Mouse (Mus musculus) layer of hippocampus, postnatal 25 days (tissue): Measurements from ENCODE around the gene Rps26. TPM values are rescaled to one million over a fixed set of nuclear protein-coding genes. Genes with fewer than 3 reads are reported as not detected.
A peak's percentile ranks its signal among the peaks of the same experiment; 100 is the strongest.

Experiments used
- DNase-seq, 2 experiments: peaks; one replicate each; pipeline ENCODE4 v3.0.0; 2022; ENCODE audit warnings: mixed read lengths in 2 of 2, low spot score in 1 of 2; ENCODE audit errors: extremely low spot score in 1 of 2
- total RNA-seq, 2 experiments: library from RNA; stranded (reverse); gene quantifications; 2 replicates each; pipeline ENCODE4 v1.2.3; 2021

Rps26 gene
- 100 to 1,000 TPM; 321 to 324 TPM for total RNA-seq

DNA sequence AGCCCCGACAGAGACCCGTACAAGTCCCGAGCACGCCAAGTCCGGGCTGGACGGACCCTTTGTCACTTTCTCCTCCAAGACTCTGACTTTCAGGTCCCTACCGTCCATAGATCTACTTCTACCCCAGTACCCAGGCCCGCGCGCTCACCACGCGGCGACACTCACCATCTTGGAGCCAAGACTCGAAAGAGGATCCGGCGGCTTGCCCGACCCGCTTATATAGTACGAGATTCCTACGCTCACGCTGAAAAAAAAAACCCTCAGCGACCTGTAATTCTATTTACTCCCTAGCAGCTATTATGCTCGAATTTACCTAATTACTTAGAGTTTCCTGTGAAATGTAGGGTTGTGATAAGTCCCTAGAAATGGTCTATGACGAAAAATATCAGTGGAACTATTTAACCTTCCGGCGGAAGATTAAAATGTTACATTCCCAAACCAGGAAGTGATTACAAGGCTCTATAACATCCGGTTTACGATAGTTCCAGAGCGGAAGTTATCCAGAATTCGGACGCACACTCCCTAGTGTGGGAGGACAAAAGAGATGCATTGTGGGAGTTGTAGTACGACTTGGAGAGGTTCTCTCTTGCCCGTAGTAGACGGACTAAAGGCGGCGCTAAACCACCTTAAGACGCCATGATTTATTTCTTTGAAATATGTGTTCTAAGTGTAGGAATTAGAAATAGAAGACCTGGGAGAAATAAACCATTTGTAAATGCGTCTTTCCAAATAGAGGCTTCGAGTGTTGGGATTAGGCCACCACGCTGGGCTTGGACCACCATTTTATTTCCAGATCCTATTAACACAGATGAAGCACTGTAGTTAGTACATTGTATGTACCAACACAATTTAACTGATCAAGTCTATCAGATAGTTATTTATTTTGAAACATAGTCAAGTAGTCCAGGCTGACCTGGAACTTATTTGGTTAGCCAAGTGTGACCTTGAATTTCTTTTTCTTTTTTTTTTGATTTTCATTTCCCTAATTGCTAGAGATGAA, at the start of gene Rps26:
Rps26 (minus strand) TSS at position 437 of the 1,000 bp plus-strand sequence.
- DNase-seq: peak; percentile 78 to 79

DNA sequence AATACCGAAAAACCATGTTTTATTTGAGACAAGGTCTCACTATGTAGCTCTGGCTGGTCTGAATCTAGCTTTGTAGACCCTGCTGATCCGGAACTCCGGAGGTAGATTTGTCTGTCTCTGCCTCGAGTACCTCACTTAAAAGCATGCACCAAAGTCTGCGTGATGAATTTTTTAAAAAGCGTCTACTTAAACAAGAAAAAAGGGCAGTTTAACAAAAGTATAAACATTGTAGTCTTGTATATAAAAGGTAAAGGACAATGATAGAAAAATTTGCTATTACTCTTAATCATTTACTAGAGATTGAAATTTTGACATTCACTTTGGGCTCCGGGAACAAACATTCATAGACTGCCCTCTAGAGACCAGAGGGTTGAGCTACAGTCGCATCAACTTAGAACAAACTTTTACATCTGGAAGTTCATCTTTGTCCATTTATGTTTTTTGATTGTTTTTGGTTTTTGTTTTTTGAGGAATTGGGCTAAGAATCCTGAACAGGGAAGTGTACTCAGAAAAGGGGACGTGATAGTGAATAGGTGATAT, 48.0 kb upstream of the Rps26 start:
- DNase-seq: no peak

DNA sequence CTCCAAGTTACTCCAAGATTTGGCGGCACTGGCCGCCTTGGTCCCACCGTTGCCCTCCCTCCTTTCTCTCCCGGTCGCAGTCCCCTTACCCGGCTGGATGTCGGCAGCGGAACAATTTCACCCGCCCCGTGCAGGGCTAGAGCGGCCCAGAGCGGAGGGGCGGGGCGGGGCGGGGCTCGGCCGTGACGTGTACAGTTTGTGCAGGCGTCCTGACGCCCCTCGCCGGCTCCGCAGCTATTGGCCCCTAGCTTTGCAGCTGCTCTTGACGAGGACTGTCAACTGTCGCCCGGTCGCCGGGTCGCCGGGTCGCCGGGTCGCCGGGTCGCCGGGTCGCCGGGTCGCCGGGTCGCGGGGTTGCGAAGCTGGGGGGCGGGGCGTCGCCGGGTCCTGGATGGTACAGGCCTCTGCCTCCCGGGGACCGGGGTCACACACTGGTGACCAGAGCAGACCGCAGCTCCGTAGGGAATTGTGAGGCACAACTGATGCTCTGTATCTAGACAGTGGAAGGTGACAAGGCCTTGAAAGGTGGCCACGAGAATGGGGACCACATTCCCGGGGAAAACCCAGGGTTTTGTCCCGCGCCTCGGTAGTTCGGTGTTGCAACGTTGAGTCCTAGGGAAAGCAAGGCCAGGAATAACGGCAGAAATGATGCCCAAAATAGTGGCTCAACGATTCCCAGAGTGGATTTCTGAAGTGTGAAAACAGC, 47.4 kb upstream of the Rps26 start, which contains the start of gene Suox:
Suox (minus strand) TSS at position 311 of the 706 bp plus-strand sequence.
- DNase-seq: peak; percentile 68 to 76

DNA sequence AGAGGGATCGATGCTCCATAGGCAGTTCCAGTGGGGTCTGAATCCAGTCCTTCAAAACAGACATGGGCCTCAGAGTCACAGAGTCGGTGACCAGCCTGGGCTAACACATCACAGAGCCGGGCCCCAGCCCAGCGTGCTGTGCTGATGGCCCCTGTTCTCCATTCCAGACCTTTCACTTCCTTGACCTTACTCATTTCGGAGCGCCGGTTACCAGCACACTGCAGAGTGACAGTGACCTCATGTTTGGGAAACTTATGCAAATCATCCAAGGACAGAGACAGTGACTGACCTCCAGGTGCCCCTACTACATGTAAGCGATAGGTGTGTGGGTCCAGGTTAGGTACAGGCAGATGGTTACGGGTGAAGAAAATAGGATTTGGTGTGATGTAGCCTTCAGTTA, 44.6 kb upstream of the Rps26 start:
- DNase-seq: no peak

DNA sequence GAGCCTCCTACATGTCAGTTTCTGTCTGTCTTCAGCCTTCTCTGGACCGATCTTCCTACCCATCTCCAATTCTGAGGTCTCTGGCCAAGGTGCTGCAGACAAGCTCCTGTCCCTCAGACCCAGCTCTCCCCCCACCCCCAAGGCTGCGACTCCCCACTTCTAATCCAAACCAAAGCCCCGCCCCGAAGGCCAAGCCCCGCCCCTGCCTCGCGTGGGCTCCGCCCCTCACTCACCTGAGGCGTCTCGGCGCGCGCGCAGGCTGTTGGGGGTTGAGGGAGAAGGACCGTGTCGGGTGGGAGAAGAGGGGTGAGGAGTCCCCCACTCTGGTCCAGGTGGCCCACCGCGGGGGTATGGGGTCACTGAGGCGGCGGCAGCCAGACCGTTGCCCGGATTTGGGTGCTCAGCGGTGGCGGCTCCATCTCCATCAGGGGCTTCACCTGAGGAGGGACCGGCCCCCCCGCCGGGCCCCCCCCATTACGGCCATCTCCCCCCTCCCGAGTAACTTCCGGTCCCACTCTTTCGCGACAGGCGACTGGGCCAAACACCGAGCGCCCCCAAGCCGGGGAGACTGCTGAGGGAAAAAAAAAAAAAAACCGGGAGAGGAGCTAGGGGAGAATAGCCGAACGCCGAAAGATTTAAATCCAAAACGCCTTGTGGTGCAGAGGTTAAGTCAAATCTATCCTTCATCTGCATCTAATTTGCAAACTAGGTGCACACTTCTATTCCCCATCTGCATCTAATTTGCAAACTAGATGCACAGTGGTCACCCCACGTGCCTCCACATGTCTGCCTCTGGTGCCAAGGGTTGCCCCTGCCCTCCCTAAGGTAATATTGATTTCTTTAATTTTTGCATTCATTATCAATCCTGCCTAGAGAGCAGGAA, 42.5 kb upstream of the Rps26 start:
- peak; percentile 54 to 61 for DNase-seq

DNA sequence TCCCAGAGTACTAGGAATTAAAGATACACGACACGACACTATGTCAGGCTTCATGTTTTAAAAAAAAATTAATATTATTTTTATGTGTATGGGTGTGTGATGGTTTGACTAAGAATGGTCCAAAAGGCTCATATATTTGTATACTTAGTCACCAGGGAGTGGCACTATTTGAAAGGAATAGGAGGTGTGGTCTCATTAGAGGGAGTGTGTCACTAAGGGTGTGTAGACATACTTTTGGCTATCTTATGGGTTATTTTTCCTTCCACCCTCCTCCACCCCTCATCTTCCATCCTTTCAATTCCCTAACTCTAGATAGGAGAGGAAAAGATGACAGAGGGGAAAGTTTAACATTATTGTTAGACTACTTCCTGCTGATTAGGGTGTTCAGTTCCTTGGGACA, 39.3 kb upstream of the Rps26 start:
- no peak for DNase-seq

DNA sequence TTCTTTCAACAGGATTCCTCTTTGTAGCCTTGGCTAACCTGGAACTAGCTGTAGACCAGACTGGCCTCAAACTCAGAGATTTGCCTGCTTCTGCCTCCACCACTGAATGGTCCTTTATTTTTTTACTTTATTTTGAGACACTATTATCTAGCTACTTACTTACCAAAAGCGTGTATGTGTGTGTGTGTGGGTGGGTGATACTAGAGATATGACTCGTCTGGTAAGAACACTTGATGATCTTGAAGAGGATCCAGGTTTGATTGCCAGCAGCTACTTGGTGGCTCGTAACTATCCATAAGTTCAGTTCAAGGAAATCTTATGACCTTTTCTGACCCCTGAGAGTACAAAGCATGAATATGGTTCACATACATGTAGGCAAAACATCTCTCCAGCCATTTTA, 38.8 kb upstream of the Rps26 start:
- no peak for DNase-seq

DNA sequence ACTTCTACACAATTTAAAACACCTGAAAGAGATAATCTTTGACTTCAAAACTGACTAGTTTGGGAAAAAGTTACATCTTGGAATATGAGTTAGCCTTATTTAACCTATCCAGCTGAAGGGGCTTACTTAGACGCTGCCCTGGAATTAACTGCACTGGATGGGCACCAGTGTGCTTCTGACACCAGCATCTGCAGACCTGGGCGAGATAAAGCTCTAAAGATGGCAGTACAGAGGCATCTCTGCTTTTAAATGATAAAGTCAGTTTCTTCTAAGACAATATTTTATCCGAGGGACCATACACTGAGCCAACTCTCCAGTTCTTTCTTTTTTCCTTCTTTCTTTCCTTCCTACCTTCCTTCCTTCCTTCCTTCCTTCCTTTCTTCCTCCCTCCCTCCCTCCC, 38.3 kb upstream of the Rps26 start:
- no peak for DNase-seq

DNA sequence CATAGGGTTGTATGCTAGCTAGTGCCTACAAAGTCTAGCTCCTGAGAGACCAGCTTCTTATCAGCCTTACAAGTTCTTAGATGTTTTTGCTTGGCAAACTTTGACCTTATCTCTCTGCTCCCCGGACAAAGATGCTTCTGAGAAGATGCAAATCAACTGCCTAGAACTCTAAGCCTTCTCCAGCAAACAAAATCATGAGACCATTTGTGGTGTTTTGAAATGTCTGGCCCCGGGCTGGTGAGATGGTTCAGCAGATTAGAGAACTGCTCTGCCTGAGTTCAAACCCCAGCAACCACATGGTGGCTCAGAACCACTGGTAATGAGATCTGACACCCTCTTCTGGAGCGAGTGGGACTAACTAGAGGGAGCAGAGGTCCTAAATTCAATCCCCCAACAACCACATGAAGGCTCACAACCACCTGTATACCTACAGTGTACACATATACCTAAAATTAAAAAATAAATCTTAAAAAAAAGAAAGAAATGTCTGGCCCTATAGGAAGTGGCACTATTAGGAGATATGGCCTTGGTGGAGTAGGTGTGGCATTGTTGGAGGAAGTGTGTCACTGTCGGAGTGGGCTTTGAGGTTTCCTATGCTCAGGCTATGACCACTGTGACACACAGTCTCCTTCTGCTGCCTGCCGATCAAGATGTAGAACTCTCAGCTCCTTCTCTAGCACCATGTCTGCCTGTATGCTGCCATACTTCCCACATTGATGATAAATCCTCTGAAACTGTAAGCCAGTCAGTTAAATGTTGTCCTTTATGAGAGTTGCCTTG, 37.1 kb upstream of the Rps26 start:
- DNase-seq: no peak

DNA sequence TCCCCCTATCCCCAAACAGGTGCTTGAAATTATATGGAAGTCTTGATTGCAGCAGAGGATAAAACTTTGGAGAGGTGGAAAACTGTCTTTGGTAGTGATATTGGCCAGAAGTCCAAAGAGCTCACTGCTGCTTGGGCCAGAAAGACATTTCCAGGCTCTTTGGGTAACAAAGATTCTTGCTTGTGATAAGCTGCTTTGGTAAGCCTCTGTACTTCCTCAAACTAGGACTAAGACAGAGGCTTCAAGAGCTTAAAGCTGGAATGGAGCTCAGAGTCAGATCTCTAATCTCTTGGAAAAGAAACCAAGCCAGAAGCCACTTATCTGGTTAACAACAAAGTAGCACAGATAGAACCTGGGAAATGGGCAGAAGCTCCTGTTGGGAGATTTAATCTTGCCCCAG, 35.9 kb upstream of the Rps26 start:
- DNase-seq: no peak

DNA sequence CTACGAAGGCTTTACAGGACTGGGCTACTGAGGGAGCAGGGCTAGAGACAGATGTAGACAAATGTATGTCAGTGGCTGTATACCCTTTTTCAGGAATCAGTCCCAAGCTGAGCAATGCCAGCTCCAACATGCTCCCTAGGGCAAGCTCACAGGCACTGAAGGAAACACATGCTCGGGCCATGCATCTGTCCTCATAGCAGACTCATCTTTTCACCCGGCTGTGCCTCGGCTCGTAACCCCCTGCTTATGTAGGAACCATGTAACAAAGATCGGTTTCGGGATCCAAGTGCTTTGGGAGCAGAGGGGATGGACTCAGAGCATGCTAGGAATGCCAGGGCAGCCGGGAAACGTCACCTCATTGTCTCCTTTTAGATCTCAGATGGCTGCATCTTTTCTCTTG, 32.9 kb upstream of the Rps26 start:
- DNase-seq: no peak

DNA sequence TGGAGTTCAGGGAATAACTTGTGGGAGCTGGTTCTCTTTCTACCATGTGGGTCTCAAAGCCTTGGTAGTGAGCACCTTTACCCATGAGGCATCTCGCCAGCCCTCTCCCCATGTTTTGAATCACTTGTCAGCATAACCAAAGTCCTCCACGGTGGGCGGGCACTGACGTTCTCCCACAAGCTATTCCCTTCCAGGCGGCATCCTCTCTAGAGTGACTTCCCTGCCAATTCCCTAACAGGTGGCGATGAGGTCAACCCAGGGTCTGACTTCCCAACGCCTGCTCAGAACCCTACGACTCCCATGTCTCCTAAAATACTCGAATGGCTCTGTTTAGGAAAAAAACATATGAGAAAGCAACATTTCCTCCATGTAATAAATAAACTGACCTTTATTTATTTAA, 31.3 kb upstream of the Rps26 start:
- no peak for DNase-seq

DNA sequence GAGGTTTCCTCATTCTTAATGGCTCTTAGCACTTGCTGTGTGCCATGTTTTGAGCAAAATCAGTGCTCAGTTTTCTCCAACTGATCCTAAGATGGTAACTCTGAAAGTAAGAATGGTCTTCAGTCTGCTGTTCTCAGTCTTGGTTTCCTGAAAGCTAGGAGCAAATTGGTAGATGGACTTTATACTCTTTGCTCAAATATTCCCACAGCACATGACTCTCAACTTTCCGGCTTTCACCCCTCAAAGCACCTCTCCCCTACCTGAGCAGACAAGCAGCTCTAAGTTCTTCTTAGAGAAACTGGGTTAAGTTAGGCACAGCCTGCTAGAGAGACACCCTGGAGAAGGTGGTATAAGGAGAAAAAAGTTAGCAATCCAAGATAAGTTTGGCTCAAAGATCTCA, 30.2 kb upstream of the Rps26 start:
- no peak for DNase-seq

DNA sequence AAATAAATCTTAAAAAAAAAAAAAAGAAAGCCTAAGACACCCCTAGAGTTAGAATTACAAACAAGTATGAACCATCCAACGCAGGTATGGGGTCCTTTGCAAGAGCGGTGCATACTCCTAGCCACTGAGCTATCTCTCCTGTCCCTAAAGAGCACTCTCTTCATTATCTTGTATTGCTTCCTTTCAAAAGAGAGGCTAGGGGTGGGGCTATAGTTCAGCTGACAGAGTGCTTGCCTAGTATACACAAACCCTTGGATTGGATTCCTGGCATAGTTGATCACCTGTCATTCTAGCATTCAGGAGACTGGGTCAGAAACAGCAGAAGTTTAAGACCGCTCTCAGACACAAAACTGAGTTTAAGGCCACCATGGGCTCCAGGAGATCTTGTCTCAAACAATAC, 28.7 kb upstream of the Rps26 start:
- no peak for DNase-seq

DNA sequence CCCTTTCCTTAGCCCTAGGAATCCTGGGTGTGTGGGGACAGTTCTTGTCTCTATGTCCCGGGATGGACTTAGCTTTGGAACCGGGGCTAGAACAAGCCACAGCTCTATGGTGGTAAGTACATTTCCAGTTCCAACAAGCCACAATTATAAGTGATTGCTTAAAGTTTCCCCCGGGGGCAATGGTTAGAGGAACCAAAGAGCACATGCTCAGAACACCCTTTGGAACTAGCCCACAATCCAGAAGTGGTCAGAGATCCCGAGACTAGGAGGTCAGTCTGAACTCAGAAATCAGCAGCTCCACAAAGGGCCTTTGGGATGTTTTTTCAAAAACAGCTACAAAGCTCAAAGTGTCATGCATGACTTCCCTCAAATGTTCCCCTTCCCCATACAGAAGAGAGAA, 27.3 kb upstream of the Rps26 start:
- no peak for DNase-seq

DNA sequence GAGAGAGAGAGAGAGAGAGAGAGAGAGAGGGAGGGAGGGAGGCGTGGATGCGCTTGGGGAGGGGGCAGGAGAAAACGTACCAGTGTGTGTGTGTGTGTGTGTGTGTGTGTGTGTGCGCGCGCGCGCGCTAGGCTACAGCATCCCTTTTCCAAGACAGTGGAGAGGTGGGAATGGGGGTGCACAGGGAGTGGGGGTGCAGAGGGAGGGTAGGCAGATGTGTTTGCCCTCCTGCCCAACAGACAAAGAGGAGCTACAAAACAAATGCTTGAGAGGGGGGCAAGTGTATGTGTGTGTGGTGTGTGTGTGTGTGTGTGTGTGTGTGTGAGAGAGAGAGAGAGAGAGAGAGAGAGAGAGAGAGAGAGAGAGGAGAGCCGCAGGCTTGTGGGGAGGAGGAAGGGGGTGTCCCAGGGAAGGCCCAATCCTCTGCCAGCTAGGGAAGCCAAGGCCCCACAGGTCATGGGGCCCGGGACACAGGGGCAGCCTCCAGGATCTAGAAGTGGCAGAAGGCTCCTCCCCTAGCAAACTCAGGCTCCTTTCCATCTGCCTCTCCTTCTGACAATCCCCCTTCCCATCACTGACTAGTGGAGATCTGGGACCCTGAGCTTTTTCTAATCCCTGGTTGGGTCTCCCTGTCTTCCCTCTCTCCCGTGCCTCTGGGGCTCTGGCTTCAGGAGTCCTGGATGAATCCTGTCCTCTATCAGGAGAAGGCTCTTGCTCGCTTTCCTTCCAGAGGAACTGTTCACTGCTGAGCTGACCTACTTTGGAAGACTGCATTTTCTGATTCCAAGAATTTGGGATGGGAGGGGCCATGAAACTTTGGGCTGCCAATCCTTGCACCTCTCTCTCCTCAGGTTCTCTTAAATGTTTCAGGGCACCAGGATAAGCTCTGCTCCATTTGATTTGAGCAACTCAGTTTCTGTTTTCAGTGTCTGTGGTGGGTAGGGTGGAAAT, 19.9 kb upstream of the Rps26 start:
- peak; percentile 42 to 53 for DNase-seq

DNA sequence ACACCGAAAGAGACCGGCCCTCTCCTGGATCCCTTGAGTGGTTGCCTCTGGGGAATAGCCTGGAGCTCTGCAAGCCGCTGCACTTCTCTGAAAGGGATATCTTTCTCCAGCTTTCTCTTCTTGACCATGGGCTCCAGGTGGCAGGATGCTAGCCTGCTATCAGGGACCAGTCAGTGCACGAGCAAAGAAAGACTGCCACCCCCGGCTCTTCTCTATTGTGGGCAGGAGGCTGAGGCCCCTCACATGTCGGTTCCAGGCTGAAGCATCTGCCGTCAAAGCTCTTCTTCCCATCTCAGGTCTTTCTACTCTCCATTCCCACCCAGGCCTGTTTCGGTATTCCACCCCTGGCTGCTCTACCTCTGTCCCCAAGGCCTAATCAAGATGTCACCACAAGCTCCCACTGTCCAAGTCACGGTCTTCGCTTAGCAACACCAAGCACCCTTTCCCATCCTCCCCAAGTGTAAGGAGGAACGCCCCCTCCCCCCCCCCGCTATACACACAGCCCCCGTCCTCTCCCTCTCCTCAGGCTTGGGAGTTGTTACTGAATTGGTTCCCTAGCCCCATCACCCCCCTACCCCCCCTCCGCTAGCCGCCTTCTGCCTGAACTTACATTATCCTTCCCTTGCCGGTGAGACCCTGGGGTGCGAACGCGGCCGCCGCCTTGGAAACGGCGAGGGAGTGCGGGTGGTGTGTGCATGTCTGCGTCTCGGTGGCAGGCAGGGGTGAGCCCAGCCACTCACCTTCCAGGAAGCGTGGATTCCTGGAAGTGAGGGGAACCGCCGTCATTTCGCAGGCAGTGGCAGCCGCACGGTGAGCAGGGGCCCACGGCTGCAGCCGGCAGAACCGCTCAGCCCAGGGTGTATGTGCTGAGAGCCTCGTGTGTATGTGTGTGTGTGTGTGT, 18.8 kb upstream of the Rps26 start, which contains the start of gene Ikzf4:
Ikzf4 (minus strand) TSS at position 881 of the 901 bp plus-strand sequence.
- DNase-seq: peak; percentile 38 to 61
